Mouse (Mus musculus): Measurements from ENCODE around the gene Pdia3.

- peak; percentile 64 for TF ChIP-seq CTCF (IDR thresholded peaks at IDR 0.05)
- TF ChIP-seq EP300 (IDR thresholded peaks at IDR 0.05): no peak
Observed at GRCm38 (mm10) chr2:121434854-121435253, 21.3 kb downstream of the Pdia3 start.
